Mouse (Mus musculus) heart, postnatal 0 days (tissue): ENCODE data around the gene Gys1.

Experiments
- CTCF ChIP-seq: IDR thresholded peaks from 2 replicates; pipeline ENCODE4 v1.5.1; 2016; ENCODE audit warnings: antibody characterized with exemption, control low read depth, low read depth
- EP300 ChIP-seq: IDR thresholded peaks from 2 replicates; pipeline ENCODE4 v1.6.1; 2016; ENCODE audit warnings: antibody characterized with exemption, low read depth

- TF ChIP-seq CTCF (no peak), EP300 (no peak)
Observed at GRCm38 (mm10) chr7:45421194-45421593, 13.4 kb upstream of the Gys1 start.
